Mouse (Mus musculus) embryonic facial prominence, embryonic 10.5 days (tissue): ENCODE data around the gene Chrng. TPM values are rescaled to one million over a fixed set of nuclear protein-coding genes. Genes with fewer than 3 reads are reported as not detected.

Source experiments
- DNase-seq: peaks from one replicate; pipeline ENCODE4 v3.0.0-alpha.2; 2017; ENCODE audit warnings: low spot score
- H3K27ac ChIP-seq: fragments of 300-500 bp; sonication (generic); replicated peaks from 2 replicates; pipeline ENCODE4 v1.5.1; 2016; ENCODE audit warnings: mild to moderate bottlenecking
- H3K27me3 ChIP-seq: fragments of 300-500 bp; sonication (generic); replicated peaks from 2 replicates; pipeline ENCODE4 v1.6.1; 2016; ENCODE audit warnings: low read depth, mild to moderate bottlenecking; ENCODE audit not compliant: poor library complexity, severe bottlenecking
- H3K36me3 ChIP-seq: fragments of 300-500 bp; sonication (generic); replicated peaks from 2 replicates; pipeline ENCODE4 v1.6.1; 2016; ENCODE audit warnings: mild to moderate bottlenecking, moderate library complexity
- H3K4me1 ChIP-seq: fragments of 300-500 bp; sonication (generic); 2 replicates; pipeline ENCODE4 v1.6.1; 2016
- H3K4me3 ChIP-seq: fragments of 300-500 bp; sonication (generic); 2 replicates; pipeline ENCODE4 v1.5.1; 2016; ENCODE audit warnings: mild to moderate bottlenecking, moderate library complexity
- H3K9me3 ChIP-seq: fragments of 300-500 bp; sonication (generic); 2 replicates; pipeline ENCODE4 v1.6.1; 2016; ENCODE audit warnings: mild to moderate bottlenecking
- WGBS: fragments of 180-500 bp; shearing (Covaris S2); methylation state at CpG from one replicate; pipeline ENCODE4 v1.1.7; 2016; 5-methylcytosine and 5-hydroxymethylcytosine counted together
- polyA plus RNA-seq: library from polyadenylated mRNA; unstranded; fragments of >200 nt; fragmentation: Nextera tagmentation; extraction: Ambion mirVana; gene quantifications from 2 replicates; pipeline ENCODE4 v1.2.1, GENCODE M21; 2016

Chrng gene
- polyA plus RNA-seq, 1 experiment from 2014 or later, result 0.39 TPM

GRCm38 (mm10) chr1:87205038-87205437 lies 581 bp downstream of the Chrng start:
- no peaks in the 10 kb centered on the region for H3K36me3 ChIP-seq
- 0 out of 2 replicates have a peak overlapping the region, but pooled peaks have one; percentile 12 for H3K27ac ChIP-seq
- H3K27me3 ChIP-seq, result peaks cover 40% of the 10 kb centered on the region
- no peak overlapping the region for H3K4me3 ChIP-seq
- H3K4me1 ChIP-seq, result peaks cover 18% of the 10 kb centered on the region
- no peak for DNase-seq
- H3K9me3 ChIP-seq, result no peaks in the 10 kb centered on the region
- WGBS, result 47% methylated on average over 6 of the region's 6 CpGs

- no peaks in the 10 kb centered on the region for H3K36me3 ChIP-seq
- H3K27ac ChIP-seq, result peak overlapping the region; percentile 12; the same call in 1 of the 2 replicates
- peaks cover 40% of the 10 kb centered on the region for H3K27me3 ChIP-seq
- DNase-seq, result no peak
- peaks cover 18% of the 10 kb centered on the region for H3K4me1 ChIP-seq
- 41% methylated on average over 3 of the region's 3 CpGs for WGBS
- H3K9me3 ChIP-seq, result no peaks in the 10 kb centered on the region
- H3K4me3 ChIP-seq, result peak overlapping the region; percentile 17; the same call in 1 of the 2 replicates
Measured at GRCm38 (mm10) chr1:87205502-87205901, 1.0 kb downstream of the Chrng start.

GRCm38 (mm10) chr1:87206339-87206738 lies 1.9 kb downstream of the Chrng start:
- Histone ChIP-seq H3K27me3 (peaks cover 40% of the 10 kb centered on the region), H3K4me1 (peaks cover 18% of the 10 kb centered on the region), H3K27ac (no peak overlapping the region), H3K36me3 (no peaks in the 10 kb centered on the region), H3K4me3 (0 out of 2 replicates have a peak overlapping the region, but pooled peaks have one; percentile 17), H3K9me3 (no peaks in the 10 kb centered on the region)
- 21% methylated on average over 17 of the region's 17 CpGs for WGBS
- no peak for DNase-seq

DNA sequence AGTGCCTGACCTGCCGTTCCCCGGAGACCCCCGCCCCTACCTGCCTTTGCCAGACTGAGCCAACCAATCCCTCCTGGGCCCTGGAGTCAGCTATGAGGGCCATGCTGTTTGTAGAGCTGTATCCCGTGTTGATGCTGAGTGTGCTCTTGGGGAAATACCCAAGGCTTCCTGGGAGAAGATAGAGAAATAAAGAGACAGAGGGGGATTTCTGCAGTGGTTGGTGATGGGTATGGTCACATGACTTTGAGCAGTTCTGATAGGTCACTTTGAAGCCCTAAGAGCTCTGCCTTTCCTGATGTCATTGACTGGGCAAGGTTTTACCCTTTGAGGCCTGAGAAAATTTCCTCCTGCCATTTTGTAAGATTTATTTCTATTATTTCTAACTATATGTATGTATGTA lies 7.0 kb downstream of the Chrng start:
- peaks cover 22% of the 10 kb centered on the region for H3K27me3 ChIP-seq
- no peak for DNase-seq

GRCm38 (mm10) chr1:87213735-87214704 lies 9.6 kb downstream of the Chrng start, which contains the start of gene Eif4e2:
TSS of gene Eif4e2 (plus strand) at chr1:87213914.
- WGBS, result under 1% methylated on average over 99 of the region's 99 CpGs
- peak; percentile 97 for DNase-seq
- Histone ChIP-seq H3K4me1 (peaks cover 30% of the 10 kb centered on the region), H3K27me3 (peaks cover 3% of the 10 kb centered on the region; the same call in 1 of the 2 replicates), H3K4me3 (peak within 1 kb of the TSS; percentile 85), H3K9me3 (no peaks in the 10 kb centered on the region), H3K27ac (peak within 1 kb of the TSS; percentile 99), H3K36me3 (peaks cover 13% of the 10 kb centered on the region)

More for the DNA sequence above, 7.0 kb downstream of the Chrng start:
- H3K9me3 ChIP-seq, result no peaks in the 10 kb centered on the region
- H3K4me3 ChIP-seq, result no peak overlapping the region
- H3K36me3 ChIP-seq, result no peaks in the 10 kb centered on the region; the same call in 1 of the 2 replicates
- H3K27ac ChIP-seq, result no peak overlapping the region
- WGBS, result 82% methylated on average over 4 of the region's 4 CpGs
- H3K4me1 ChIP-seq, result peaks cover 28% of the 10 kb centered on the region

DNA sequence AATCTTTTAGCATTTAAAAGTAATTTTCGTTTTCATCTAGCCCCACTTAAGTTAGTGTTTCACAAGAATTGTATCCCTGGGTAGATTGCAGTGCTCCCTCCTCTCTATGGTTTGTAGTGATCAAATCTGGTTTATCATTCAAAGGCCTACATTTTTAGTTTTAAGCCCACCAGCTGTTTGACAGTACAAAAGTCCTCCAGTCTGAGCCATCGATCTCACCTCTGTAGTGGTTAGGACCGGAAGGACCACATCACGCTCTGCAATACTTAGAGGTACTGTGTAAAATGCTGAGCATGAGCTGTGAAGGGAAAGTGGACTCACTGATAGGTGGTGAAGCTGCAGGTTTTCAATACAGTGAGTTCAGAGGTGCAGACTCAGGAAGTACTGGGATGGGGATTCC lies 10.3 kb downstream of the Chrng start:
- Histone ChIP-seq H3K27me3 (no peaks in the 10 kb centered on the region), H3K9me3 (no peaks in the 10 kb centered on the region), H3K36me3 (peaks cover 20% of the 10 kb centered on the region), H3K4me1 (peaks cover 30% of the 10 kb centered on the region), H3K4me3 (peak overlapping the region; percentile 85), H3K27ac (peak overlapping the region; percentile 99)
- WGBS, result 40% methylated on average over 4 of the region's 4 CpGs
- DNase-seq, result no peak

- WGBS, result 70% methylated on average over 3 of the region's 3 CpGs
Measured at GRCm38 (mm10) chr1:87217938-87218337, 13.5 kb downstream of the Chrng start.

DNA sequence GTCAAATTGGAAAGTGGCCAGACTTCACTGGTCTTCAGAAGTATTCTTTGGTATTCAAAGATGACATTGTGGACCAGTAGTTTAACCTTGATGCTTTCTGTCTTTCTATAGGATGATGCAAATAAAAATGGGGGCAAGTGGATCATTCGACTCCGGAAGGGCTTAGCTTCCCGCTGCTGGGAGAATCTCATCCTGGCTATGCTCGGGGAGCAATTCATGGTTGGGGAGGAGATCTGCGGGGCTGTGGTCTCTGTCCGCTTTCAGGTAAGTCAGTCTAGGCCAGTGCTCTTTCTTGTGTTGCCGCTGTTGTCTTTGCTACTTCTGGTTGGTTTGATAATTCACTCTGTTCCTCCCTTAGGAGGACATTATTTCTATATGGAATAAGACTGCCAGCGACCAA lies 21.3 kb downstream of the Chrng start:
- no peaks in the 10 kb centered on the region for H3K4me1 ChIP-seq
- 95% methylated on average over 8 of the region's 8 CpGs for WGBS
- DNase-seq, result no peak
- H3K9me3 ChIP-seq, result no peaks in the 10 kb centered on the region
- no peaks in the 10 kb centered on the region for H3K27me3 ChIP-seq
- no peak overlapping the region for H3K27ac ChIP-seq
- no peak overlapping the region for H3K4me3 ChIP-seq
- peaks cover 100% of the 10 kb centered on the region for H3K36me3 ChIP-seq

More at GRCm38 (mm10) chr1:87217938-87218337, 13.5 kb downstream of the Chrng start:
- peaks cover 52% of the 10 kb centered on the region for H3K36me3 ChIP-seq
- no peaks in the 10 kb centered on the region for H3K27me3 ChIP-seq
- no peak overlapping the region for H3K27ac ChIP-seq
- peaks cover 28% of the 10 kb centered on the region for H3K4me1 ChIP-seq
- H3K4me3 ChIP-seq, result no peak overlapping the region
- DNase-seq, result no peak
- H3K9me3 ChIP-seq, result no peaks in the 10 kb centered on the region

DNA sequence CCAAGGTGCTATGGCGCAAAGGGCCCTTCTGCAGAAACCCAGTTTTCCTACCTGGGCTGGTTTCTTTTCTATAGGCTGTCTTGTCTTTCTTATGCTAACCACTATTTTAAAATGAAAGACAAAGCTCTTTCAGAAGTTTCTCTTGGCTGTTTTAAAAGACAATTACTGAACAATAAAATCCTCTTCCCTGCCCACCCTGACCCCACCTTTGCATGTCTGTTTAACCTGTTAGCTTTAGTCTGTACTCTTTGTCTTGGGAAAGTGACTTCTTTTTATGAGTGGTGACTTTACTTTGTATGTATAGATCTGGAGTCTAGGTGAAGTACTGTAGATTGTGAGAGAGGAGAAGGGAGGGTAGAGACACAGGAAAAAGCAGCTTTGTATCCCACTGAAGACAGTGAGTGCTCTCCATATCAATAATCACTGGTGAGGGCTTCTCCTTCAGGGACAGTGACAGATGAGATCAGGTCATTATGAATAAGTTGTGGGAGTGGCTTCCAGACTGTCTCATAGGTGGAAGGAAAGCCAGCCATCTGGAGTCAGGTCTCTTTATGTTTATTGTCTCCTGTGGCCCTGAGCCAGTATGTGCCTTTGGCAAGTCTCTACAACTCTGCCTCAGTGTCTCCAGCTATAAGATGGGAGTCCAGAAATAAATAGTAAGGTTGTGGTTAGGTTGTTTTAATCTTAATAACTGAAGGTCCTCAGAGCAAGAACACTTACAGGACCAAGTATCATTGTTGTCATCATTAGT lies 22.1 kb downstream of the Chrng start:
- 93% methylated on average over 1 of the region's 1 CpGs for WGBS

DNA sequence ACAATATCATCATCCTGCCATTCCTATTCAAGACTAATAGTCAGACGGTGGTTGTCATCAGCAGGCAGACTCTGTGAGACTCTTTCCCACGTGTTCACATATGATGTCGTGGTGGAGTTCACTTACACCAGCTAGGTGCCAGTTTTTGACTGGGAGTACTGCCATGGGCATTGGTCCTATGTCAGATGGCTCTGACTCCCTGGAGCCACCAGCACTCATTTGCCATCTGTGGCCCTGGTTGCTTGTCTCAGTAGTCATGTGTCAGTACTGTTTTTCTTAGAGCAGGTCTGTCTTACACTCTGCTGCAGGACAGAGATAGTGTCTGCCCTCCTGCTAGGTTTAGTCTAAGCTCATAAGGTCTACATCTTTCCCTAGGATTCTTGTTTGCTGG lies 22.7 kb downstream of the Chrng start:
- H3K27me3 ChIP-seq, result no peaks in the 10 kb centered on the region
- H3K4me1 ChIP-seq, result no peaks in the 10 kb centered on the region
- no peak overlapping the region for H3K27ac ChIP-seq
- H3K9me3 ChIP-seq, result no peaks in the 10 kb centered on the region
- peaks cover 100% of the 10 kb centered on the region for H3K36me3 ChIP-seq
- WGBS, result 90% methylated on average over 3 of the region's 3 CpGs
- no peak overlapping the region for H3K4me3 ChIP-seq
- DNase-seq, result no peak

More for the DNA sequence above, 22.1 kb downstream of the Chrng start:
- Histone ChIP-seq H3K4me3 (no peak overlapping the region), H3K27me3 (no peaks in the 10 kb centered on the region), H3K36me3 (peaks cover 100% of the 10 kb centered on the region), H3K4me1 (no peaks in the 10 kb centered on the region), H3K9me3 (no peaks in the 10 kb centered on the region), H3K27ac (no peak overlapping the region)
- DNase-seq, result no peak

DNA sequence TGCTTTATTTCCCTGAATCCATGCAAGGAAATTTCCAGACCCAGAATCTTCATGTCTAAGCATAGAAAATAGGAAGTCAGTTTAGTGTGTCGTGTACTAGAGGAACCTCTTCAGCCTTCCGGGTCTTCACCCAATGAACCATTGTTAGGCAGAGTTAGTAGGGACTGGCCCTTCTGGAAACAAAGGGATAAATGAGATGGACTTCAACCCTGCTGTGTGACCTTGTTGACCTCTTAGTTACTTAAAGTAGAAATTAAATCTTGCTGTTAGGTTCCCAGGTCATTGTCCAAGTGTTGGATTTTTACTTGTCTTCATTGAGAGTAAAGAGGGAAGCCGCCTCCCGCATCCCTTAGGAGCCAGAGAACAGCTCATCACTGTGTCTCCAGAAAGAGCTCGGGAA lies 26.1 kb downstream of the Chrng start:
- no peaks in the 10 kb centered on the region for H3K27me3 ChIP-seq
- H3K4me3 ChIP-seq, result no peak overlapping the region
- no peaks in the 10 kb centered on the region for H3K4me1 ChIP-seq
- 82% methylated on average over 5 of the region's 5 CpGs for WGBS
- H3K27ac ChIP-seq, result no peak overlapping the region
- DNase-seq, result no peak
- peaks cover 99% of the 10 kb centered on the region for H3K36me3 ChIP-seq
- H3K9me3 ChIP-seq, result no peaks in the 10 kb centered on the region

DNA sequence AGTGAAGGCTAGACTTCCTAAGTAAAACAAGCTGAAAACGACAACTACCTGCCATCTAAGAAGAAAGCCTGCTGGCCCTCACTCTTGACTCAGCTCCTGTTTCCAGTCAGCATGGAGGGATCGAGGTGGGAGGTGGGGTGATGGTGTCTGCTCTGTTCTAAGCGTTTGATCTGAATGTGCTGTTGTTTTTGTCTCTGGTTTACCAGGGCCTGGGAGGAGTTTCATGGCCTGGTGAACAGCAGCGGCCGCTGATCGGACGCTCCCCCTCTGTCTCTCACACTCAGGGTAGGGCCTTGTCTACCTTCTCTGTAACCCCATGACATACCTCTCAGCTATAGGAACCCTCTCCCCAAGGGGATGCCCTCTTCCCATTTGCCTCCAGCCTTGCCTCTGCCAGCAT lies 27.7 kb downstream of the Chrng start:
- Histone ChIP-seq H3K4me3 (no peak overlapping the region), H3K4me1 (no peaks in the 10 kb centered on the region), H3K27me3 (no peaks in the 10 kb centered on the region), H3K36me3 (peaks cover 99% of the 10 kb centered on the region), H3K27ac (no peak overlapping the region), H3K9me3 (no peaks in the 10 kb centered on the region)
- 82% methylated on average over 7 of the region's 7 CpGs for WGBS
- DNase-seq, result no peak
